Mouse (Mus musculus): Measurements from ENCODE around the gene Slc44a3.

Slc44a3 gene

GRCm38 (mm10) chr3:121532176-121532575, at the start of gene Slc44a3:
TSS of gene Slc44a3 (minus strand) at chr3:121532404.
- DNase-seq (ENCODE audit: low spot score): peak; percentile 92

- DNase-seq (ENCODE audit: low spot score): no peak
These were observed 47.8 kb upstream of the Slc44a3 start for GRCm38 (mm10) chr3:121579880-121580549.

- no peak for DNase-seq (ENCODE audit: low spot score)
These were observed 47.2 kb upstream of the Slc44a3 start for GRCm38 (mm10) chr3:121579402-121579801.

GRCm38 (mm10) chr3:121578706-121579105, 46.5 kb upstream of the Slc44a3 start:
- DNase-seq (ENCODE audit: low spot score): no peak

- DNase-seq (ENCODE audit: low spot score): no peak
These were observed 45.4 kb upstream of the Slc44a3 start for GRCm38 (mm10) chr3:121577641-121578040.

GRCm38 (mm10) chr3:121577032-121577591, 44.9 kb upstream of the Slc44a3 start:
- peak; percentile 59 for DNase-seq (ENCODE audit: low spot score)

- DNase-seq (ENCODE audit: low spot score): no peak
These were observed 44.2 kb upstream of the Slc44a3 start for GRCm38 (mm10) chr3:121576367-121576766.

- DNase-seq (ENCODE audit: low spot score): no peak
These were observed 42.2 kb upstream of the Slc44a3 start for GRCm38 (mm10) chr3:121574386-121574785.

- DNase-seq (ENCODE audit: low spot score): no peak
These were observed 41.7 kb upstream of the Slc44a3 start for GRCm38 (mm10) chr3:121573858-121574257.

GRCm38 (mm10) chr3:121571491-121571890, 39.3 kb upstream of the Slc44a3 start:
- DNase-seq (ENCODE audit: low spot score): no peak

GRCm38 (mm10) chr3:121570623-121571022, 38.4 kb upstream of the Slc44a3 start:
- no peak for DNase-seq (ENCODE audit: low spot score)

- no peak for DNase-seq (ENCODE audit: low spot score)
These were observed 37.6 kb upstream of the Slc44a3 start for GRCm38 (mm10) chr3:121569767-121570166.

GRCm38 (mm10) chr3:121569004-121569403, 36.8 kb upstream of the Slc44a3 start:
- DNase-seq (ENCODE audit: low spot score): no peak

GRCm38 (mm10) chr3:121567904-121568303, 35.7 kb upstream of the Slc44a3 start:
- no peak for DNase-seq (ENCODE audit: low spot score)

GRCm38 (mm10) chr3:121567337-121567900, 35.2 kb upstream of the Slc44a3 start:
- DNase-seq (ENCODE audit: low spot score): peak; percentile 41

GRCm38 (mm10) chr3:121566901-121567300, 34.7 kb upstream of the Slc44a3 start:
- no peak for DNase-seq (ENCODE audit: low spot score)

GRCm38 (mm10) chr3:121561803-121562202, 29.6 kb upstream of the Slc44a3 start:
- peak; percentile 90 for DNase-seq (ENCODE audit: low spot score)

GRCm38 (mm10) chr3:121560115-121560865, 28.1 kb upstream of the Slc44a3 start:
- peak; percentile 74 for DNase-seq (ENCODE audit: low spot score)

GRCm38 (mm10) chr3:121559406-121560114, 27.4 kb upstream of the Slc44a3 start:
- peak; percentile 89 for DNase-seq (ENCODE audit: low spot score)

- DNase-seq (ENCODE audit: low spot score): no peak
These were observed 26.7 kb upstream of the Slc44a3 start for GRCm38 (mm10) chr3:121558861-121559260.

GRCm38 (mm10) chr3:121556304-121556703, 24.1 kb upstream of the Slc44a3 start:
- no peak for DNase-seq (ENCODE audit: low spot score)

- no peak for DNase-seq (ENCODE audit: low spot score)
These were observed 21.1 kb upstream of the Slc44a3 start for GRCm38 (mm10) chr3:121553294-121553693.

All from lung, postnatal 25 days (tissue).